Mouse (Mus musculus) MEL (cell line): ENCODE measurements around the gene Hs3st3b1. TPM values are rescaled to one million over a fixed set of nuclear protein-coding genes. Genes with fewer than 3 reads are reported as not detected.

Experiments
- DNase-seq: peaks from one replicate; pipeline ENCODE4 v3.0.0; 2011; ENCODE audit warnings: low read depth, low spot score
- H3K27ac ChIP-seq: 2 replicates; pipeline ENCODE4 v1.5.1; 2012; ENCODE audit warnings: low read depth, mild to moderate bottlenecking, control low read depth, low read length, moderate library complexity; ENCODE audit not compliant: control insufficient read depth
- H3K27me3 ChIP-seq, 2 experiments: fragments of 150-350 bp in 1 of 2; sonication (generic) in 1 of 2; 2 replicates each; pipeline ENCODE4 v1.6.1; 2012; ENCODE audit warnings: low read length in 2 of 2, mild to moderate bottlenecking in 2 of 2, improper control_type of control experiment in 1 of 2, moderate library complexity in 1 of 2; ENCODE audit not compliant: insufficient read depth in 2 of 2, control insufficient read depth in 1 of 2
- H3K36me3 ChIP-seq, 2 experiments: 2 replicates each; pipeline ENCODE4 v1.6.1; 2012 to 2014; ENCODE audit warnings: low read length in 2 of 2, improper control_type of control experiment in 1 of 2, inconsistent platforms in 1 of 2, mild to moderate bottlenecking in 1 of 2; ENCODE audit not compliant: insufficient read depth in 2 of 2, control insufficient read depth in 1 of 2
- H3K4me1 ChIP-seq, 2 experiments: fragments of 150-350 bp in 1 of 2; sonication (generic) in 1 of 2; 2 replicates each; pipeline ENCODE4 v1.6.1; 2012; ENCODE audit warnings: low read length in 2 of 2, improper control_type of control experiment in 1 of 2, mild to moderate bottlenecking in 1 of 2; ENCODE audit not compliant: insufficient read depth in 2 of 2, control insufficient read depth in 1 of 2
- H3K4me3 ChIP-seq, 2 experiments: fragments of 150-350 bp in 1 of 2; sonication (generic) in 1 of 2; 2 replicates each; pipeline ENCODE4 v1.5.1; 2012; ENCODE audit warnings: low read depth in 2 of 2, low read length in 2 of 2, mild to moderate bottlenecking in 2 of 2, moderate library complexity in 2 of 2, control low read depth in 1 of 2, improper control_type of control experiment in 1 of 2; ENCODE audit not compliant: control insufficient read depth in 1 of 2, insufficient read depth in 1 of 2
- H3K79me2 ChIP-seq: 2 replicates; pipeline ENCODE4 v1.6.1; 2012; ENCODE audit warnings: mild to moderate bottlenecking, low read length, moderate library complexity; ENCODE audit not compliant: control insufficient read depth, poor library complexity, insufficient read depth
- H3K9ac ChIP-seq: 2 replicates; pipeline ENCODE4 v1.6.1; 2012; ENCODE audit warnings: low read depth, mild to moderate bottlenecking, control low read depth, low read length, moderate library complexity; ENCODE audit not compliant: control insufficient read depth, poor library complexity, severe bottlenecking
- H3K9me3 ChIP-seq: fragments of 150-350 bp; sonication (generic); replicated peaks from 2 replicates; pipeline ENCODE4 v1.6.1; 2012; ENCODE audit warnings: mild to moderate bottlenecking, low read length, improper control_type of control experiment, moderate library complexity; ENCODE audit not compliant: insufficient read depth
- BHLHE40 ChIP-seq: IDR thresholded peaks from 2 replicates; pipeline ENCODE4 v1.6.1; 2012; ENCODE audit warnings: low read depth, mild to moderate bottlenecking, inconsistent platforms, low read length, improper control_type of control experiment, borderline replicate concordance
- CHD1 ChIP-seq: IDR thresholded peaks from 2 replicates; pipeline ENCODE4 v1.6.1; 2012; ENCODE audit warnings: low read depth, mild to moderate bottlenecking, inconsistent platforms, low read length, improper control_type of control experiment
- ELF1 ChIP-seq: IDR thresholded peaks from 2 replicates; pipeline ENCODE4 v1.6.1; 2014; ENCODE audit warnings: low read depth, mild to moderate bottlenecking, inconsistent platforms, low read length, improper control_type of control experiment, moderate library complexity
- ETS1 ChIP-seq: IDR thresholded peaks from 2 replicates; pipeline ENCODE4 v1.6.1; 2012; ENCODE audit warnings: low read depth, mild to moderate bottlenecking, inconsistent platforms, low read length, improper control_type of control experiment, moderate library complexity
- GABPA ChIP-seq: IDR thresholded peaks from 2 replicates; pipeline ENCODE4 v1.6.1; 2012; ENCODE audit warnings: low read depth, mild to moderate bottlenecking, inconsistent platforms, low read length, improper control_type of control experiment, moderate library complexity
- GATA1 ChIP-seq: IDR thresholded peaks from 2 replicates; pipeline ENCODE4 v1.6.1; 2011; ENCODE audit warnings: low read depth, low read length, improper control_type of control experiment
- KAT2A ChIP-seq: conservative IDR thresholded peaks from 2 replicates; pipeline ENCODE4 v1.6.1; 2012; ENCODE audit warnings: low read depth, low read length, improper control_type of control experiment, inconsistent platforms
- MAZ ChIP-seq: IDR thresholded peaks from 2 replicates; pipeline ENCODE4 v1.6.1; 2012; ENCODE audit warnings: low read depth, mild to moderate bottlenecking, inconsistent platforms, low read length, improper control_type of control experiment
- MYB ChIP-seq: IDR thresholded peaks from 2 replicates; pipeline ENCODE4 v1.6.1; 2011; ENCODE audit warnings: mild to moderate bottlenecking, low read depth, low read length, improper control_type of control experiment
- MYC ChIP-seq: IDR thresholded peaks from 2 replicates; pipeline ENCODE4 v1.6.1; 2011; ENCODE audit warnings: low read depth, mild to moderate bottlenecking, low read length, improper control_type of control experiment, moderate library complexity
- NELFE ChIP-seq: IDR thresholded peaks from 2 replicates; pipeline ENCODE4 v1.6.1; 2011; ENCODE audit warnings: low read depth, low read length, improper control_type of control experiment
- NRF1 ChIP-seq: IDR thresholded peaks from 2 replicates; pipeline ENCODE4 v1.6.1; 2014; ENCODE audit warnings: low read depth, mild to moderate bottlenecking, inconsistent platforms, low read length, improper control_type of control experiment, moderate library complexity; ENCODE audit not compliant: poor library complexity, insufficient read depth, severe bottlenecking
- POLR2AphosphoS2 ChIP-seq: IDR thresholded peaks from 2 replicates; pipeline ENCODE4 v1.6.1; 2011; ENCODE audit warnings: low read length, improper control_type of control experiment
- POLR2AphosphoS5 ChIP-seq: IDR thresholded peaks from 2 replicates; pipeline ENCODE4 v1.6.1; 2012; ENCODE audit warnings: low read depth, borderline replicate concordance, mild to moderate bottlenecking, inconsistent platforms, low read length, moderate library complexity, mixed read lengths
- RAD21 ChIP-seq: IDR thresholded peaks from 2 replicates; pipeline ENCODE4 v1.6.1; 2011; ENCODE audit warnings: mild to moderate bottlenecking, low read depth, low read length, improper control_type of control experiment
- RCOR1 ChIP-seq: IDR thresholded peaks from 2 replicates; pipeline ENCODE4 v1.6.1; 2012; ENCODE audit warnings: low read depth, mild to moderate bottlenecking, inconsistent platforms, low read length, improper control_type of control experiment
- SIN3A ChIP-seq: IDR thresholded peaks from 2 replicates; pipeline ENCODE4 v1.6.1; 2012; ENCODE audit warnings: low read length, improper control_type of control experiment, inconsistent platforms
- TBP ChIP-seq: IDR thresholded peaks from 2 replicates; pipeline ENCODE4 v1.8.0; 2011; ENCODE audit warnings: low read depth, low read length, improper control_type of control experiment
- USF1 ChIP-seq: IDR thresholded peaks from 2 replicates; pipeline ENCODE4 v1.6.1; 2014; ENCODE audit warnings: low read depth, mild to moderate bottlenecking, inconsistent platforms, low read length, improper control_type of control experiment, moderate library complexity
- USF2 ChIP-seq, 2 experiments: IDR thresholded peaks; 2 replicates each; pipeline ENCODE4 v1.6.1; 2011 to 2012; ENCODE audit warnings: improper control_type of control experiment in 2 of 2, low read length in 2 of 2, borderline replicate concordance in 1 of 2, inconsistent platforms in 1 of 2, low read depth in 1 of 2, mild to moderate bottlenecking in 1 of 2; ENCODE audit not compliant: insufficient read depth in 1 of 2
- ZKSCAN1 ChIP-seq: IDR thresholded peaks from 2 replicates; pipeline ENCODE4 v1.6.1; 2012; ENCODE audit warnings: low read depth, mild to moderate bottlenecking, inconsistent platforms, low read length, improper control_type of control experiment, moderate library complexity
- polyA plus RNA-seq, 2 experiments: library from polyadenylated mRNA; stranded (reverse) in 1 of 2; unstranded in 1 of 2; fragments of >175 nt in 1 of 2; fragments of >200 nt in 1 of 2; gene quantifications; 2 replicates each; pipeline versions ENCODE4 v1.2.1 to v1.2.4; 2012; ENCODE audit warnings: low replicate concordance in 2 of 2, low read depth in 1 of 2; ENCODE audit not compliant: insufficient read length in 2 of 2, insufficient read depth in 1 of 2, missing spikeins in 1 of 2
- total RNA-seq: library from RNA; depleted of rRNA; stranded (reverse); fragments of 300-350 nt; gene quantifications from 2 replicates; pipeline ENCODE4 v1.2.3, GENCODE M21; 2012

Gene Hs3st3b1
- total and polyA plus RNA-seq, 3 experiments = not detected

DNA sequence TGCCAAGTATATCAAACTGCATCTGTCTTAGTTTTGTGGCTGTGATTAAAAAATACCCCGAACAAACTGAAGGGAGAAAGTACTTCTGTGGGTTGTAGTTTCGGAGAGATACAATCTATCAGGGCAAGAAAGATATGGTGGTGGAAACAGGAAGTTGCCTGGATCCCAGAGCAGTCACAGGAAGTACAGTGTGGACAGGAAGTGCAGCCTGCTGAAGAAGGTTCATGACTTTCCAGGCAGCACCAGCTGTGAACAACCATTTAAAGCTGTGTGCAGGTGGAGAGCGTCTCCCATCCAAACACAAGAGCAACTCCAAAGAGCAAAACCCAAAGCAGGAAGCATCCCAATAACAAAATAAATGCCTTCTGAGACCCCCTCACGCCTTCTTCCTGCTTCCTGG lies 13.6 kb downstream of the Hs3st3b1 start:
- TF ChIP-seq MYB (no peak), KAT2A (no peak), GATA1 (0 out of 2 replicates have a peak, but pooled peaks have one; percentile 8), POLR2AphosphoS5 (no peak)
- TF ChIP-seq, all 39 proteins: peak for 1
- H3K4me3 ChIP-seq = no peak overlapping the region

DNA sequence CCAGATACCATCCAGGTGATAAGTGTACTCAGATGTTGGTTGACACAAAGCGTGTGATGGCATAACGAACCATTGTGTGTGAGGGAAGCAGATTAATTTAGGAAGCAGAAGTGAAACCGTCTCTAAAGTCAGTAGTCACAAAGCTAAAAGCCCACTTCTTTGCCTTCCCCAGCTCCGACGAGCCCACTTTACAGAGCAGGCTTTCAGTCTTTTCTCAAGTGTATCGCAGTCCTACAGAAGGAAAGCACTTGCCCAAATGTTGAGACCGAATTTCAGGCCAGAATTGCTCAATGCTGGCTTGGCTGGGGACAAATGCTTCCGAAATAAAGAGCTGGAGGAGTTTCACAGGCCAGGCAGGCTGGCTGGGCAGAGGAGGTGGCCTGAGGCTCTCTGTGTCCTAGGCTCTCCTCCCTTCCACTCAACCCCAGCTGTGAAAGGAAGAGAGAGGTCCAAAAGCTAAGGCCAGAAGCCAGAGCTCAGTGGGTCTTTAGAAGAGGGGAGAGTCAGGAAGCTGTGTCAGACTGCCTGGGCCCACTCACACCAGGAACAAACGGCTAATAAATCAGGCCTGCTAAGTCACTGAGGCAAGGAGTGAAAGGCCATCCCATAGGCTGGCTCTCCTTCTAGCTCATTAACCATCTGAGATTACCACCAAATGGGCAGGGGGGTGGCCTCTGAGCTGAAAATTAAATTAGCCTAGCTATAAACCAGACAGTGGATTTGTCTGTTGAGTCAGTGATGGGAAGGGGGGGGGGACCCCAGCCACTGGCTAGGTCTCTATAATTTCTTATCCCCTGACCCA lies 15.3 kb downstream of the Hs3st3b1 start:
- no peaks in the 10 kb centered on the region for H3K79me2 ChIP-seq
- TF ChIP-seq MYB (no peak), ZKSCAN1 (no peak), RCOR1 (no peak), CHD1 (no peak), ELF1 (no peak), RAD21 (no peak), SIN3A (no peak), KAT2A (no peak), POLR2AphosphoS2 (no peak), MYC (no peak), TBP (no peak), MAZ (no peak)
- H3K4me1 ChIP-seq = no peaks in the 10 kb centered on the region
- H3K36me3 ChIP-seq = no peaks in the 10 kb centered on the region
- H3K27ac ChIP-seq = no peak overlapping the region
- no peaks in the 10 kb centered on the region; the same call in 1 of the 2 replicates for H3K9me3 ChIP-seq
- DNase-seq = no peak
- no peaks in the 10 kb centered on the region for H3K27me3 ChIP-seq
- no peak overlapping the region for H3K9ac ChIP-seq
- H3K4me3 ChIP-seq = no peak overlapping the region

More for the DNA sequence above, 13.6 kb downstream of the Hs3st3b1 start:
- Histone ChIP-seq H3K36me3 (no peaks in the 10 kb centered on the region), H3K9me3 (no peaks in the 10 kb centered on the region; the same call in 1 of the 2 replicates), H3K4me1 (no peaks in the 10 kb centered on the region), H3K27me3 (no peaks in the 10 kb centered on the region), H3K27ac (no peak overlapping the region), H3K79me2 (no peaks in the 10 kb centered on the region), H3K9ac (no peak overlapping the region)
- peak; percentile 35 for DNase-seq

DNA sequence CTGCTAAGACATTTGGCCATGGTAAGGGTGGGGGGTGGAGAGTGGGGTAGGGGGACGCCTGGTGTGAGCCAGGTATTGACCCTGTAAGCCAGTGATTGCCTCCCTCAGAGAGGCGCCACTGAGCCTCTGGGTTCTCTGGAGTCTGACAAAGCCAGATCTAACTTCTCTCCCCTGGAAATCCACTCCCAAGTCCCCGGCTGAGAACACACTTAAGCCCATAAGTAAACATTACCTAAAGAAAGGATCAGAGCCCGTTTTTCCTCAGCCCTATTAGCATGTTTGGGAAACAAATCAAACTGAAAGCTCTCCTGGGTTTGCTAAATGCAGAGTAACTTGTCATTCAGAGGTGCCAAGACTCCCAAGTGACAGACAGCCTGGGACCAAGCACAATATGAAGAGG lies 17.3 kb downstream of the Hs3st3b1 start:
- Histone ChIP-seq H3K79me2 (no peaks in the 10 kb centered on the region), H3K4me1 (no peaks in the 10 kb centered on the region), H3K36me3 (no peaks in the 10 kb centered on the region), H3K27ac (no peak overlapping the region), H3K4me3 (no peak overlapping the region), H3K27me3 (no peaks in the 10 kb centered on the region), H3K9me3 (no peaks in the 10 kb centered on the region), H3K9ac (no peak overlapping the region)
- no peak for DNase-seq
- no peak for TF ChIP-seq BHLHE40
- no peak for TF ChIP-seq RCOR1
- TF ChIP-seq NRF1 = no peak
- no peak for TF ChIP-seq TBP
- TF ChIP-seq USF2 (IDR thresholded peaks at IDR 0.05; ENCODE audit: borderline replicate concordance in 1 of 2, insufficient read depth in 1 of 2, low read depth in 1 of 2, low read length in 2 of 2) = no peak
- TF ChIP-seq USF1 = no peak
- TF ChIP-seq NELFE = no peak
- TF ChIP-seq GABPA = no peak
- TF ChIP-seq ETS1 = no peak
